Mouse (Mus musculus) small intestine, adult 2 months (tissue): ENCODE results near the gene Elp4.

ENCODE experiments used
- CTCF ChIP-seq: fragments of 200-500 bp; IDR thresholded peaks from 2 replicates; pipeline ENCODE4 v1.5.1; 2012; ENCODE audit warnings: low read depth, mild to moderate bottlenecking, control low read depth, inconsistent platforms, low read length, moderate library complexity, mixed read lengths; ENCODE audit not compliant: insufficient replicate concordance, insufficient read length; ENCODE audit errors: extremely low read depth
- POLR2A ChIP-seq: fragments of 200-500 bp; IDR thresholded peaks from 2 replicates; pipeline ENCODE4 v1.6.1; 2012; ENCODE audit warnings: low read depth, mild to moderate bottlenecking, control low read depth, inconsistent platforms, low read length, moderate library complexity

DNA sequence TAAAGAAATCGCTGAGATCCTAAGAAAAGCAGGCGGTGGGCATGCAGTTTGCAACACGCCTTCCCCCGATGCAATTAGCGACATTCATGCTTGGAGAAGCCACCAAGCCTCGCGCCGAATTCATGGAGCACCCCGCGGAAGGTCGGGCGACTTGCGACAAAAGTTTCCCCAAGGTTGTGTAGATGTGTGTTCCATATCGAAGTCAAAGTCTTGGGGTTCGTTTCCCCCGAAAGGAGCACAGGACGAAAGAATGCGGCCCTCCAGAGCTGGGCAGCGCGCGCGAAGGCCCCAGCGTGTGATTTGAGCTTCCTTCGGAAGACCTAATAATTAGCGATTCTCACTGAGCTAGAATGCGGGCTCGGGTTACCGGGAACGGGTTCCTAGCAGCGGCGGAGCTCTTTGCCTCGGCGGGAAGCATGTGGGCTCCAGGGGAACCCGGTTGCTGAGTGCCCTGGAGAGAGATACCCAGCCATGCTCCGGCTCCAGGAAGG, 234.9 kb downstream of the Elp4 start:
- TF ChIP-seq CTCF (no peak), POLR2A (no peak)
